Mouse (Mus musculus) spleen, adult 12 weeks (tissue): ENCODE results near the gene Gm21983.
A peak's percentile ranks its signal among the peaks of the same experiment; 100 is the strongest.

Experiments
- DNase-seq: peaks from one replicate; pipeline ENCODE4 v3.0.0; 2022; ENCODE audit warnings: low spot score

The Gm21983 gene

DNA sequence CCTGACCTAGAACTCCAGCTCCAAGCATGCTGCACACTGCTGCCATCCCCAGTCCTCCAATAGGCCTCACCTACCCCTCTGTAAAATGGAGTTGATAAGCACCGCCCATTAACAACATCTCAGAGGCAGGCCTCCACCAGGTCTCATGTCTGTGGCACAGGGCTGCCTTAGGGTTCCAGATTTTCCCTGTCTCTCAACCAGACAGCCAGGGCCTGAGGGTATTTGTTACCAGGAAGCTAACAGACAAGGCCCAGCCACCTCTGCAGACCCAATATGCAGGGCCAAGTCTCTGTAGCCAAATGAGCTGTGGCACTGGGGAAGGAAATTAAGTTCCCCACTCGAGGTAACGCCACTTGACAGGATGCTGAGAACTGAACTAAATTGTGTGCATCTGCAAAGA, 20.0 kb downstream of the Gm21983 start:
- no peak for DNase-seq

GRCm38 (mm10) chr7:27159882-27160281, 21.0 kb downstream of the Gm21983 start:
- DNase-seq = peak; percentile 71

GRCm38 (mm10) chr7:27159256-27159655, 21.6 kb downstream of the Gm21983 start:
- DNase-seq = no peak

- no peak for DNase-seq
These were observed 22.7 kb downstream of the Gm21983 start for GRCm38 (mm10) chr7:27158171-27158570.

- no peak for DNase-seq
These were observed 24.9 kb downstream of the Gm21983 start for GRCm38 (mm10) chr7:27156005-27156404.

GRCm38 (mm10) chr7:27153205-27153764, 27.6 kb downstream of the Gm21983 start, which contains the start of gene Cyp2t4:
TSS of gene Cyp2t4 (plus strand) at chr7:27153714.
- DNase-seq = no peak

GRCm38 (mm10) chr7:27136410-27136996, 44.4 kb downstream of the Gm21983 start:
- no peak for DNase-seq

- no peak for DNase-seq
These were observed 47.1 kb downstream of the Gm21983 start for GRCm38 (mm10) chr7:27133757-27134156.

- no peak for DNase-seq
These were observed 47.7 kb downstream of the Gm21983 start for GRCm38 (mm10) chr7:27133156-27133555.

DNA sequence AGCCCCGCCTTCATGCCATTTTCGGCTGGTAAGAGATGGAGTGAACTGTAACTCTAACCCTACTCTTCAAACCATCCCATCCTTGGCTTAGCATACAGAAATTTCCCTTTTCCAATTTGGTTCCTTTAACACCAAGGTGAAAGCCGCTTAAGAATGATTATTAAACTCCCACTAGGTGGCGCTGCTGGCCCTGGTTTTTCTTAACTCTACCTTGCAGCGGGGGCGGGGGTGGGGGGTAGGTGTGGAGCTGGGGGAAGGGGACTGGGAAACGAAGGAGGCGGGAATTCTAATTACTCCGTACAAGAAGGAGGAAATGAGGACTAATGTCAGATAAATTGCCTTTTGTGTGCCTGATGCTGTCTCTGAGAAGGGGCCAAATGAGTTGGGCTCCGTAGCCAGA, 48.3 kb downstream of the Gm21983 start:
- DNase-seq = no peak

- no peak for DNase-seq
These were observed 49.5 kb downstream of the Gm21983 start for GRCm38 (mm10) chr7:27131387-27131786.

GRCm38 (mm10) chr7:27130521-27131370, 50.1 kb downstream of the Gm21983 start:
- no peak for DNase-seq

- no peak for DNase-seq
These were observed 51.1 kb downstream of the Gm21983 start for GRCm38 (mm10) chr7:27129811-27130210.

DNA sequence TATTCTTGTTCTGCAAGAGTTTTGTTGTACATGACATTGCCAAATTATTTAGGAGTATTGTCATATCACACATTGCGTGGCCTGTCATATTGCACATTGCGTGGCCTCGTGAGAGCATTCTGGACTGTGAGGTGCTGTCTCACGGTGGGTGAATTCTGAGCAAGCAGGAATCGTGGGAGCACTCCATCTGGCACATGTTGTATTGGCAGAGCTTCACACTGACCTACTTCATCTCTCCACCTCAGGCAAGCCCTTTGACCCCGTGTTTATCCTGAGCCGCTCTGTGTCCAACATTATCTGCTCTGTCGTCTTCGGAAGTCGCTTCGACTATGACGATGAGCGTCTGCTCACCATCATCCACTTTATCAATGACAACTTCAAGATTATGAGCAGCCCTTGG, 51.9 kb downstream of the Gm21983 start:
- no peak for DNase-seq

GRCm38 (mm10) chr7:27128162-27128561, 52.7 kb downstream of the Gm21983 start:
- no peak for DNase-seq

DNA sequence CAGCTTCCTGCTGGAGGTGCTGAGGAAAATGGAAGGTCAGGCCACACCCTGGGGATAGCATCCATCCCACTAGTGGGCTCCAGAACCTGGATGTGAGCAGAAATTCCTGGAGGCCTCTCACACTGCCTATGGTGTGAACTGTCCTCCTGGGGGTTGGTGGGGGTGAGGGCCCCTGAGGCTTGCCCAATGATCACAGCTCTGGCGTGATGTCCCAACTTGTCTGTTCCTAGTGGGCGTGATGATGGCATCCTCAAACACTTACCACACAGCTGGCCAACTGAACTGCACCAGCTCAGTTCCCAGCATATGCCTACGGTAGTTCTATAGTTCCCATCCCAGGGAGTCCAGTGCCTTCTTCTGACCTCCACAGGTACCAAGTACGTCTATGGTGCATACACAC, 55.9 kb downstream of the Gm21983 start:
- DNase-seq = no peak

DNA sequence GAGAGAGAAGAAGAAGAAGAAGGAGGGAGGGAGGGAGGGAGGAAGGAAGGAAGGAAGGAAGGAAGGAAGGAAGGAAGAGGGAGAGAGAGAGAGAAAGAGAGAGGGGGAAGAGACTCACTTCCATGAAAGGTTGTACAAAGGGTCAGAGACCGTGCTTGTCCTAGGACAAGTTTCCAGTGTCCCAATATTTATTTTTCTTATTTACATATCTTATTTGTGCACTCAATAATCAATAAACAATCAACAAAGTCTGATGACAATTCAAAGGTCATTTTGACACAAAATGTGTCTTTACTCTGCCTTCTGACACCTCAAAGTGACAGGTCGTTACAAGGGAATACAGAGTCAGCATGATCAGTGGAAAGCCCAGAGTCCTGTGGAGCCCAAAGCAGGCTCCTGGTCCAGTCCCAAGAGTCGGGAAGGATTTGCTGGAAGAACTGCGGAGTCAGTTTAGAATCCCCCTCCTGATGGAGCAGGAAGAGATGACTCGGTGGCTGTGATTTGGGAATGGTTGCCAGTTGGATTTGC, 56.5 kb downstream of the Gm21983 start:
- DNase-seq = no peak

DNA sequence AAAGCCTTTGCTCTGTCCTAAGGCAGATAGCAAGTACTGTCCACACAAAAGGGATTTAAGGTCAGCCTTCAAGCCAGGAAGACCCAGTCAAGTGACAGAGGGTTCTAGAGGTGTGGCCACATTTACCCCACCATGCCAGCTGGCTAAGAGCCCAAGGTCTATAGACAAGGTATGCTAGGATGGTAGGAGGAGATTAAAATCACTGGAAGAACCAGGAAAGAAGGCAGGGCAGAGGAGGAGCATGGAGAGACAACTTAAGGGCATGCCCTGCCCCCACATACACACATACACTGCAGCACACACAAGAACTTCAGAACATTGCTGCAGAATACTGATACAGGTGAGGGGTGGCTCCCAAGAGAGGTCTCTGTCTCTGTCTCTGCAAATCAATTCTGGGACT, 61.2 kb downstream of the Gm21983 start, which contains the start of gene Cyp2f2:
Cyp2f2 (plus strand) TSS at position 234 of the 400 bp plus-strand sequence.
- no peak for DNase-seq
